Mouse (Mus musculus): ENCODE data around the gene Atp6v1c2. TPM values are rescaled to one million over a fixed set of nuclear protein-coding genes. Genes with fewer than 3 reads are reported as not detected.

Atp6v1c2 gene
- polyA plus RNA-seq, 1 experiment from 2014 or later = not detected

DNA sequence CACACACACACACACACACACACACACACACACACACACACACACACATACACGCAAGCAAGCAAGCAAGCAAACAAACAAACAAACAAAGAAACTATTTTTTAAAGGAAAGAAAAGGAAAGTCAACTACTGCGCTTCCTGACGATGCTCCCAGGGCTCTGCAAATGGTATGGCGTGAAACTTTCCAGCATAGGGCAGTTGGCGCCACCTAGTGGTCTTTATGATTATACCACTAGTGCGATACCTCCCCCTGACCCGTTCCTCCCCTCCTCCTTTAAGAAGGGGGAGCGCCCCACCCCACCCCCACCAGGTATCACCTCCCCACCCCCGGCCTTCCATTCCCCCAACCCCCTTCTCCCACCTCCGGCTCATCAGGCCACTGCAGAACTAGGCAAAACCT lies 72.3 kb downstream of the Atp6v1c2 start:
- WGBS = 3% methylated on average over 9 of the region's 10 CpGs
- no peak overlapping the region for H3K4me2 ChIP-seq (replicated peaks; ENCODE audit: low read depth)
- H3K9ac ChIP-seq (ENCODE audit: low read depth, low read length) = no peak overlapping the region
- no peak overlapping the region for H3K27ac ChIP-seq (ENCODE audit: low read depth, low read length)
- H3K4me1 ChIP-seq (replicated peaks; ENCODE audit: control insufficient read depth, insufficient read depth, low read length) = no peaks in the 10 kb centered on the region
- H3K9me3 ChIP-seq (ENCODE audit: control insufficient read depth) = no peaks in the 10 kb centered on the region
- no peak for ATAC-seq
- no peaks in the 10 kb centered on the region for H3K36me3 ChIP-seq (ENCODE audit: control insufficient read depth, insufficient read depth)
- no peaks in the 10 kb centered on the region for H3K27me3 ChIP-seq (replicated peaks; ENCODE audit: control insufficient read depth, insufficient read depth, low read length)
- peak; percentile 86 for TF ChIP-seq CTCF (IDR thresholded peaks at IDR 0.05; ENCODE audit: low read depth)
- no peak overlapping the region for H3K4me3 ChIP-seq (ENCODE audit: low read depth, low read length)

DNA sequence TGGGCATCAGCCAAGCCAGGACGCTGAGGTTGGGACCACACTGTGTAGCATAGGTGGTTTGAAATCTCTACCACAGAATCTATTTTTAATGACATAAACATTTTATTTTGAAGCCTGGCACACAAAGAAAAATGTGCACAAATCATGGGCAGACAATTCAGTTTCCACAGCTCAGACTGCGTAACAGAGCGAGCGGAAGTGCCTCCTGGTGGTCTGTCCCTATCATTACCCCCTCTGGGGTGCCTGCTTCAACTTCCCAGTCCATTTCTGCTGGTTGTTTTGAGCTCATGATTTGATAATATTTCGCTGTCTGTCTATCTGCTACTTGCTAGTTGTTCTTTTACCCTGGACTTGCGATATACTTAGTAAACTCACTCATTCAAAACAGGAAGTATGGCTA lies 73.6 kb downstream of the Atp6v1c2 start:
- Histone ChIP-seq H3K4me2 (replicated peaks; ENCODE audit: low read depth) (no peak overlapping the region), H3K9ac (ENCODE audit: low read depth, low read length) (no peak overlapping the region), H3K36me3 (ENCODE audit: control insufficient read depth, insufficient read depth) (no peaks in the 10 kb centered on the region), H3K4me1 (replicated peaks; ENCODE audit: control insufficient read depth, insufficient read depth, low read length) (no peaks in the 10 kb centered on the region), H3K27ac (ENCODE audit: low read depth, low read length) (no peak overlapping the region), H3K9me3 (ENCODE audit: control insufficient read depth) (no peaks in the 10 kb centered on the region), H3K4me3 (ENCODE audit: low read depth, low read length) (no peak overlapping the region), H3K27me3 (replicated peaks; ENCODE audit: control insufficient read depth, insufficient read depth, low read length) (no peaks in the 10 kb centered on the region)
- ATAC-seq = no peak
- WGBS = 84% methylated on average over 6 of the region's 6 CpGs
- peak; percentile 46 for TF ChIP-seq CTCF (IDR thresholded peaks at IDR 0.05; ENCODE audit: low read depth)

DNA sequence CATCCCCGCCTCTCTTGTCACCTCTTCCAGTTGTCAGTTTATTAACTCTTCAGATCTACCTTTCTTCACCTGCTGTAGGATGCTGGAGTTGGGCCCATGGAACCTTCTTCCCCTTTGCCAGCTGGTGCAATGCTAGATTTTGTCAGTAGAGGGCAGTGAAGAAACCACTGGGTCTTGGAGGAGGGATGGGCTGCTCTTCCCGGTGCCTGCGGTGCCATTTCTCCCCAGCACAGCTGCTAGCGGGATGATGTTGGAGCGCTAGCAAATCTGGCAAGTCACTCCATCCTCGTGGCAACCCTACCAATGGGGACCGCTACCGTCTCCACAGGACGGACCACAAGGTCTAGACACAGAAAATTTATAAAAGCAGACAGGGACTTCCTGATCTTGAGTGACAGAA lies 76.1 kb downstream of the Atp6v1c2 start:
- peak overlapping the region; percentile 40 for H3K4me2 ChIP-seq (replicated peaks; ENCODE audit: low read depth)

DNA sequence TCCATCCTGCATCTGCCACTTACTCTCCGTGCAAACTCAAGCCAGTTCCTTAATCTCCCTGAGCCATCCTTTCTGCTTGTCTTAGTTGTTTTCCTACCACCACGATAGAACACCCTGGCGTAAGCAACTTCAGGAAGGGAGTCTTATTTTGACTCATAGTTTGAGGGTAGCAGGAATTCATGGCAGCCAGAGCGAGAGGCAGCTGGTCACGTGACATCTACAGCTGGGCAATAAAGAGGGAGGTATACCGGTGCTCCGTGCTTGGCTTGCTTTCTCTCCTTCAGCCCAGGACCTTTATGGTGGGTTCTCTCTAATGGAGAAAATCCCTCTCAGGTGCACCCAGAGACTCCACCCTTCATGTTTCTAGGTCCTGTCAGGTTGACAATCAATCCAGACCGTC lies 78.2 kb downstream of the Atp6v1c2 start:
- WGBS = 51% methylated on average over 8 of the region's 8 CpGs
- H3K9me3 ChIP-seq (ENCODE audit: control insufficient read depth) = no peaks in the 10 kb centered on the region
- H3K4me1 ChIP-seq (replicated peaks; ENCODE audit: control insufficient read depth, insufficient read depth, low read length) = no peaks in the 10 kb centered on the region
- H3K27me3 ChIP-seq (replicated peaks; ENCODE audit: control insufficient read depth, insufficient read depth, low read length) = no peaks in the 10 kb centered on the region
- no peak overlapping the region for H3K4me3 ChIP-seq (ENCODE audit: low read depth, low read length)
- no peak overlapping the region for H3K4me2 ChIP-seq (replicated peaks; ENCODE audit: low read depth)
- no peak overlapping the region for H3K27ac ChIP-seq (ENCODE audit: low read depth, low read length)
- TF ChIP-seq CTCF (IDR thresholded peaks at IDR 0.05; ENCODE audit: low read depth) = no peak
- no peaks in the 10 kb centered on the region for H3K36me3 ChIP-seq (ENCODE audit: control insufficient read depth, insufficient read depth)
- ATAC-seq = no peak
- H3K9ac ChIP-seq (ENCODE audit: low read depth, low read length) = no peak overlapping the region

More for the DNA sequence above, 76.1 kb downstream of the Atp6v1c2 start:
- H3K4me3 ChIP-seq (ENCODE audit: low read depth, low read length) = no peak overlapping the region
- ATAC-seq = 0 out of 2 replicates have a peak, but pooled peaks have one; percentile 35
- no peaks in the 10 kb centered on the region for H3K4me1 ChIP-seq (replicated peaks; ENCODE audit: control insufficient read depth, insufficient read depth, low read length)
- peak; percentile 80 for TF ChIP-seq CTCF (IDR thresholded peaks at IDR 0.05; ENCODE audit: low read depth)
- H3K27me3 ChIP-seq (replicated peaks; ENCODE audit: control insufficient read depth, insufficient read depth, low read length) = no peaks in the 10 kb centered on the region
- no peak overlapping the region for H3K27ac ChIP-seq (ENCODE audit: low read depth, low read length)
- no peak overlapping the region for H3K9ac ChIP-seq (ENCODE audit: low read depth, low read length)
- no peaks in the 10 kb centered on the region for H3K9me3 ChIP-seq (ENCODE audit: control insufficient read depth)
- WGBS = 13% methylated on average over 9 of the region's 9 CpGs
- H3K36me3 ChIP-seq (ENCODE audit: control insufficient read depth, insufficient read depth) = no peaks in the 10 kb centered on the region

DNA sequence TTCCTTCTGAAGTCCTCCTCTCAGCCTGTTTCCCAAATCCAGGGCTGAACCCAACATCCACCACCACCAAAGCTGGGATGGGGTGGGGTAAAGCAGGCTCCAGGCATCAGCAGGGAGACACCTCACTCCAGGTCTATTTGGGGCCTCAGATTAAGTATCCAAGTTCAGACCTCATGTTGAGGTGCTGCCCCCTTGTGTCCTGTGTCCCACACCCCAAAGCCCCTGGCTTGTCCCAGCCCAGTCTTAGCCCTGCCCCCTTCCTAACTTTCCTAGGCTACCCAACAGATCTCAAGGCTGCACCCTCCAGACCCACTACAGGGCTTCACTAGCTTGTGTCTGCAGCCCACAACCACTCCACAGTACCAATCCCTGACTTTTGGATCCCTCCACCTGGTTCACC lies 87.1 kb downstream of the Atp6v1c2 start:
- Histone ChIP-seq H3K4me2 (replicated peaks; ENCODE audit: low read depth) (no peak overlapping the region), H3K27ac (ENCODE audit: low read depth, low read length) (no peak overlapping the region), H3K36me3 (ENCODE audit: control insufficient read depth, insufficient read depth) (no peaks in the 10 kb centered on the region), H3K9ac (ENCODE audit: low read depth, low read length) (no peak overlapping the region), H3K4me1 (replicated peaks; ENCODE audit: control insufficient read depth, insufficient read depth, low read length) (no peaks in the 10 kb centered on the region), H3K9me3 (ENCODE audit: control insufficient read depth) (no peaks in the 10 kb centered on the region), H3K27me3 (replicated peaks; ENCODE audit: control insufficient read depth, insufficient read depth, low read length) (no peaks in the 10 kb centered on the region), H3K4me3 (ENCODE audit: low read depth, low read length) (no peak overlapping the region)
- 0 out of 2 replicates have a peak, but pooled peaks have one; percentile 10 for TF ChIP-seq CTCF (IDR thresholded peaks at IDR 0.05; ENCODE audit: low read depth)
- ATAC-seq = no peak

DNA sequence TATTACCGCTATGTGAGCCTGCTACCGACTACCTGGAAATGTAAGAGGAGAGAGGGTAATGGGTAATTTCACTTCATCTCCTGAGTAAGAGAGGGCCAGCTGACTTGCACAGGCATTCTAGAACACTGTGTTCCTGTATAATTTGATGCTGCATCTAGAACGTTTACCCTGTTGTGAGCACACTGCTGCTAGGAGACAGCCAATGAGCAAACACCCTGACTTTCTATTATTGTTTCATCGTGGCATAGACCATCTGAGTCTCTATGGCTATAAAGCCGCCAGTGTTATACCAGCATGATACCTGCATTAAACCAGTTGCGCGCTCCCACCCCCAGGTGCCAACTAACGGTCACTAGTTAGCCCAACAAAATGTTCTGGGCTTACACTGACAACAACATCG lies 87.5 kb downstream of the Atp6v1c2 start:
- 92% methylated on average over 9 of the region's 9 CpGs for WGBS
- Histone ChIP-seq H3K27me3 (replicated peaks; ENCODE audit: control insufficient read depth, insufficient read depth, low read length) (no peaks in the 10 kb centered on the region), H3K9me3 (ENCODE audit: control insufficient read depth) (no peaks in the 10 kb centered on the region), H3K36me3 (ENCODE audit: control insufficient read depth, insufficient read depth) (no peaks in the 10 kb centered on the region), H3K27ac (ENCODE audit: low read depth, low read length) (no peak overlapping the region), H3K4me1 (replicated peaks; ENCODE audit: control insufficient read depth, insufficient read depth, low read length) (no peaks in the 10 kb centered on the region), H3K9ac (ENCODE audit: low read depth, low read length) (no peak overlapping the region), H3K4me3 (ENCODE audit: low read depth, low read length) (no peak overlapping the region), H3K4me2 (replicated peaks; ENCODE audit: low read depth) (no peak overlapping the region)
- no peak for TF ChIP-seq CTCF (IDR thresholded peaks at IDR 0.05; ENCODE audit: low read depth)
- no peak for ATAC-seq

DNA sequence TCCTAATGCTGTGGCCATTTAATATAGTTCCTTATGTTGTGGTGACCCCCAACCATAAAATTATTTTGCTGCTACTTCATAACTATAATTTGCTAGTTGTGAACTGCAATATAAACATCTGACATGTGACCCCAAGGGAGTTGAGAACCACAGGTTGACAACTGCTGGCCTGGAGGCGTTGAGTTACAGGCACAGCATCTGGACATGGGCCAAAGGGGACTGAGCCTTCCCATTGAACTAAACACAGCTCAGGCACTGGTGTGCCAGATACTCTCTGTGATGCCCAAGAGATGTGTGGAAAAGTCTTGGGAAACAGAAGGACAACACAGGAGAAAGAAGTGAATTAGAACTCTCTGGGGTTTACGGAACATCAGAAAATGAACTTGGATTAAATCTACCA lies 88.1 kb downstream of the Atp6v1c2 start:
- Histone ChIP-seq H3K27ac (ENCODE audit: low read depth, low read length) (no peak overlapping the region), H3K4me1 (replicated peaks; ENCODE audit: control insufficient read depth, insufficient read depth, low read length) (no peaks in the 10 kb centered on the region), H3K4me3 (ENCODE audit: low read depth, low read length) (no peak overlapping the region), H3K4me2 (replicated peaks; ENCODE audit: low read depth) (no peak overlapping the region), H3K27me3 (replicated peaks; ENCODE audit: control insufficient read depth, insufficient read depth, low read length) (no peaks in the 10 kb centered on the region), H3K9me3 (ENCODE audit: control insufficient read depth) (no peaks in the 10 kb centered on the region), H3K36me3 (ENCODE audit: control insufficient read depth, insufficient read depth) (no peaks in the 10 kb centered on the region), H3K9ac (ENCODE audit: low read depth, low read length) (no peak overlapping the region)
- TF ChIP-seq CTCF (IDR thresholded peaks at IDR 0.05; ENCODE audit: low read depth) = no peak
- ATAC-seq = no peak
- WGBS = 77% methylated on average over 2 of the region's 2 CpGs

All from intestine, postnatal 0 days (tissue).